Mouse (Mus musculus): ENCODE results near the gene Uqcc3.

GRCm38 (mm10) chr19:8875031-8875430 is 5.7 kb downstream of the Uqcc3 start:
- TF ChIP-seq CTCF (IDR thresholded peaks at IDR 0.05; ENCODE audit: low read depth), result no peak
- no peak for TF ChIP-seq EP300 (IDR thresholded peaks at IDR 0.05; ENCODE audit: low read depth)

Data from heart, postnatal 0 days (tissue).